Mouse (Mus musculus): ENCODE results near the gene AC129217.1. TPM values are rescaled to one million over a fixed set of nuclear protein-coding genes. Genes with fewer than 3 reads are reported as not detected.
"Not testable (repeated sequence)": the region's sequence is repeated elsewhere in the genome, so short reads cannot be mapped to it uniquely, and the experiment has no call there.

The AC129217.1 gene
- polyA plus RNA-seq, 1 experiment = not detected

DNA sequence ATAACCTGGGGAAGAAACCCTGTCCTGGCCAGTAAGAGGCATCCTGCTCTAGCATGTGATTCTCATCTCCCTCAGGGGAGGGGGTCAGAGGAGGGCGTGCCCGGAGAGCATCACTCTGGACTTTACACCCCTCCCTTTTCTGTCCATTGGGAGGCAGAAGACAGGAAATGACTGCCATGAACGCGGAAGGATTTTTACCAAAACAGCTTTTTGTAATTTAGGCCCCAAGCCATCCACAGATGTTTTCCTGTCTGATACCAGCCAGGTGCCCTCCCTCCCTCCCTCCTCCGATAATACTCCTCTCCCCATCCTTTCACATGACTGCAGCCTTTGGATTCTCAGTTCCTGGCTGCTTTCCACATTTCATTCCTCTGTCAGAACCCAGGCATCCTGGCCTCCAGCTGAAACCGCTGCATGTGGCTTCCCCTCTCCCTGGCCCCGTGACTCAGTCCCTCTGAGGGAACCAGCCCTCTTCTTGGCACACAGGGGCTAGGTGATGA, 20.9 kb downstream of the AC129217.1 start, which contains the start of gene Lrrn4cl:
Lrrn4cl (plus strand) TSS at position 367 of the 500 bp plus-strand sequence.
- no peak for TF ChIP-seq POLR2A (IDR thresholded peaks at IDR 0.05; ENCODE audit: borderline replicate concordance, extremely low read depth, insufficient read depth, insufficient read length, poor library complexity, severe bottlenecking)
- no peak for TF ChIP-seq CTCF (IDR thresholded peaks at IDR 0.05; ENCODE audit: borderline replicate concordance, extremely low read depth, insufficient read depth, insufficient read length)
- peak; percentile 17 for DNase-seq (ENCODE audit: low read depth)

DNA sequence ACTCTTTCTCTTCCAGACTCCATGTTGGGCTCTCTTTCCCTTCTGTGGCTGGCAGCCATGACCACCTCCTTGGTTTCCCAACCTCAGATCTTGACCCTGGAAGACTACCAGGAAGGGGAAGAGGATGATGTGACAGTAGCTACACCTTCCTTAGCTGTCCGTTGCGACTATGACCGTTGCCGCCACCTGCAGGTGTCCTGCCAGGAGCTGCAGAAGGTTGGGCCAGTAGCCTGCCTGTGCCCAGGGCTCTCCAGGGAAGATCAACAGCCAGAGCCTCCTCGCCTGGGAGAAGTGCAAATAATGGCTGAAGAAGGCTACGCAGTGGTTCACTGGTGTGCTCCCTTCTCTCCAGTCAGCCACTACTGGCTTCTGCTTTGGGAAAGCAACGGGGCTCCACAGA, 22.1 kb downstream of the AC129217.1 start:
- DNase-seq (ENCODE audit: low read depth) = no peak

DNA sequence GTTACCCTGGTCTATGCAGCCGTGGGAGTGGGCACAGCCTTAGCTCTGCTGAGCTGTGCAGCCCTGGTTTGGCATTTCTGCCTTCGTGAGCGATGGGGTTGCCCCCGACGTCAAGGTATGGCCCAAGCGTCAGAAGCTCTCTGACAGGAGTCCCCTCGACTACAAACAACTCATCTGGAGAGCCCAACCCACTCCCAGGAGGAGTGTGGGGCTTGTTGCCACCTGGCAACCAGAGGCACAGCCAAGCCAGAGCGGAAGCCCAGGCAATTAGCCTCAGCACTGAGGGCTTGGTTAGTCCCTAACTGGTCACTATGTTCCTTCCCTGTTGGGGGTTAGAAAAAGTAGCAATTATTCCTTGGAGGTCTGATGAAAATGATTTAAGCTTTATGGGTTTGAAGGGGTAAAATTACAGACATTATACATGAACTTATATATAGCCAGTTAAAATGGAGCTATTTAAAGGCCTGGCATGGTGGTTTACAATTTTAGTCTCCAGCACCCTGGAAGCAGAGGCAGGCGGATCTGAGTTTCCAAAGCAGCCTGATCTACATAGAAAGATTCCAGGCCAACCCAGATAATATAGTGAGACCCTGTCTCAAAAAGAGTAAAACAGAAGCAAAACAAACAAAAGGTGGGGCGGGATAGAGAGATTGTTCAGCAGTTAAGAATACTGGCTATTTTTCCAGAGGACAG, 22.8 kb downstream of the AC129217.1 start:
- no peak for TF ChIP-seq CTCF (IDR thresholded peaks at IDR 0.05; ENCODE audit: borderline replicate concordance, extremely low read depth, insufficient read depth, insufficient read length)
- no peak for TF ChIP-seq POLR2A (IDR thresholded peaks at IDR 0.05; ENCODE audit: borderline replicate concordance, extremely low read depth, insufficient read depth, insufficient read length, poor library complexity, severe bottlenecking)
- DNase-seq (ENCODE audit: low read depth) = no peak

More for the DNA sequence above, 22.1 kb downstream of the AC129217.1 start:
- TF ChIP-seq POLR2A (IDR thresholded peaks at IDR 0.05; ENCODE audit: borderline replicate concordance, extremely low read depth, insufficient read depth, insufficient read length, poor library complexity, severe bottlenecking) (no peak), CTCF (IDR thresholded peaks at IDR 0.05; ENCODE audit: borderline replicate concordance, extremely low read depth, insufficient read depth, insufficient read length) (no peak)

DNA sequence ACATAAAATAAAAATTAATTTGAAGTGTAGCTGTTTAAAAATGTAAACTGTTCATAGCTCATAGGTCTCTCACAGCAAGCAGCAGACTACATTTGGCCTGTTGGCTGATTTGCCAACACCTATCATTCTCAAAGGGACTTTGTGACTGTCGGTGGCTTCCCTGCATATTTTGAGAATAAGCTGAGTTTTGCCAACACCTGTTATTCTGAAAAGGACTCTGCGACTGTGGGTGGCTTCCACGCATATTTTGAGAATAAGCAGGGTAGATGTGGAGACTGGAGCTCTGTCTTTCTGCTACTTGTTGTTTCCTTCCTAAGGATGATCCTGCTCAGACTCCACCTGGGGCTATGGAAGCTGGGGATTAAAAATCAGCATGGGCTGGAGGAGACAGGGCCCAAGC, 23.5 kb downstream of the AC129217.1 start:
- TF ChIP-seq POLR2A (IDR thresholded peaks at IDR 0.05; ENCODE audit: borderline replicate concordance, extremely low read depth, insufficient read depth, insufficient read length, poor library complexity, severe bottlenecking) = no peak
- no peak for TF ChIP-seq CTCF (IDR thresholded peaks at IDR 0.05; ENCODE audit: borderline replicate concordance, extremely low read depth, insufficient read depth, insufficient read length)

DNA sequence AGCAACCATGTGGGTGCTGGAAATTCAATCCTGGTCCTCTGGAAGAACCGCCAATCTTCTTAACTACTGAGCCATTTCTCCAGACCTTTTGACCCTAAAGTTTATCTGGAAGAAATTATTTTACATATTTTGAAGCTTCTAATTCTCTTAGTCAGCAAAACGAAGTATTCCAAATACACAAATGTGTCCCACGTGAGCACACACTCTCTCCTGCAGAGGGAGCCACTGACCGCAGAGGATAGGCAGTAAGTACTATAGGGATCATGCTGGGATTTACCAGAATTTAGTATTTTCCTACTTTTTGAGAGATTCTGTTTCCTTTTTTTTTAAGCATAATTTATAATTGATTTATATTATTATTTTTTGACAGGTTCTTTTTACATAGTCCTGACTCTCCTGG, 28.1 kb downstream of the AC129217.1 start:
- TF ChIP-seq POLR2A (IDR thresholded peaks at IDR 0.05; ENCODE audit: borderline replicate concordance, extremely low read depth, insufficient read depth, insufficient read length, poor library complexity, severe bottlenecking) (no peak), CTCF (IDR thresholded peaks at IDR 0.05; ENCODE audit: borderline replicate concordance, extremely low read depth, insufficient read depth, insufficient read length) (peak; percentile 60; the same call in 1 of the 2 replicates)
- DNase-seq (ENCODE audit: low read depth) = peak; percentile 58

More for the DNA sequence above, 23.5 kb downstream of the AC129217.1 start:
- no peak for DNase-seq (ENCODE audit: low read depth)

DNA sequence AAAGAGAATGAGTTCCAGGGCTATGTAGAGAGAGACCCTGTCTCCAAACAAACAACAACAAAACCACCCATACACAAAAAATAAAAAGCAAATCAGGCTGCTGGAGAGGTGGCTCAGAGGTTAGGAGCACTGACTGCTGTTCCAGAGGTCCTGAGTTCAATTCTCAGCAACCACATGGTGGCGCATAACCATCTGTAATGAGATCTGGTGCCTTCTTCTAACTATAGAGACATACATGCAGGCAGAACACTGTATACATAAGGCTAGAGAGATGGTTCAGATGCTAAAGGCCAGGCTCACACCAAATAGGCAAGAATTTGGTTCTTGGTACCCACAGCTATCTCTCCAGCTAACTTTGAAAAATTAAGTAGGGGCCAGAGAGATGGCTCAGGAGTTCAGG, 29.4 kb downstream of the AC129217.1 start:
- DNase-seq (ENCODE audit: low read depth) = peak; percentile 39
- TF ChIP-seq CTCF (IDR thresholded peaks at IDR 0.05; ENCODE audit: borderline replicate concordance, extremely low read depth, insufficient read depth, insufficient read length) (peak; percentile 29; the same call in 1 of the 2 replicates), POLR2A (IDR thresholded peaks at IDR 0.05; ENCODE audit: borderline replicate concordance, extremely low read depth, insufficient read depth, insufficient read length, poor library complexity, severe bottlenecking) (no peak)

DNA sequence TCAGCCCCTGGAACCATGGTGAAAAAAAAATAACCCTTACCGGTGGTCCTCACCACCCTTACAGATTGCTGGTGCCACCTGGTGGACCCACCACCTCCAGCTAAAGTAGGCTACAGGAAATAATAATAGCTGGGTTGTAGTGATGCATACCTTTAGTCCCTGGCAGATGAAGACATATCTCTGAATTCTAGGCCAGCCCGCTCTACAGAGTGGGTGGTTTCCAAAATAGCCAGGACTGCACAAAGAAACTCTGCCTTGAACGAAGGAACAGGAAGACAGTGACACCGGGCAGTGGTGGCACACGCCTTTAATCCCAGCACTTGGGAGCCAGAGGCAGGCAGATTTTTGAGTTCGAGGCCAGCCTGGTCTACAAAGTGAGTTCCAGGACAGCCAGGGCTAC, 34.7 kb downstream of the AC129217.1 start:
- DNase-seq (ENCODE audit: low read depth) = no peak
- no peak for TF ChIP-seq POLR2A (IDR thresholded peaks at IDR 0.05; ENCODE audit: borderline replicate concordance, extremely low read depth, insufficient read depth, insufficient read length, poor library complexity, severe bottlenecking)
- TF ChIP-seq CTCF (IDR thresholded peaks at IDR 0.05; ENCODE audit: borderline replicate concordance, extremely low read depth, insufficient read depth, insufficient read length) = no peak

DNA sequence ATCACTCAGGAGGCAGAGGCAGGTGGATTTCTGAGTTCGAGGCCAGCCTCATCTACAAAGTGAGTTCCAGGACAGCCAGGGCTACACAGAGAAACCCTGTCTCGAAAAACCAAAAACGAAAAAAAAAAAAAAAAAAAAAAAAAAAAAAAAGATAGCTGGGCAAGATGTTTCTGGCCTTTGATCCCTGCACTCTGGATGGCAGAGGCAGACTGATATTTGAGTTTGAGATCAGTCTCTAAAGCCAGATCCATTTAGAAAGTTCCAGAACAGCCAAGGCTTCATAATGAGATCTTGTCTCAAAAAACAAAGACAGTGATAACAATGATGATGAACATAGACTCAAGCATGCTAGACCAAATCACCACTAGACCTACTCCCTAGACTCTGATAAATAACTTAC, 40.8 kb downstream of the AC129217.1 start:
- DNase-seq (ENCODE audit: low read depth) = not testable (repeated sequence)

DNA sequence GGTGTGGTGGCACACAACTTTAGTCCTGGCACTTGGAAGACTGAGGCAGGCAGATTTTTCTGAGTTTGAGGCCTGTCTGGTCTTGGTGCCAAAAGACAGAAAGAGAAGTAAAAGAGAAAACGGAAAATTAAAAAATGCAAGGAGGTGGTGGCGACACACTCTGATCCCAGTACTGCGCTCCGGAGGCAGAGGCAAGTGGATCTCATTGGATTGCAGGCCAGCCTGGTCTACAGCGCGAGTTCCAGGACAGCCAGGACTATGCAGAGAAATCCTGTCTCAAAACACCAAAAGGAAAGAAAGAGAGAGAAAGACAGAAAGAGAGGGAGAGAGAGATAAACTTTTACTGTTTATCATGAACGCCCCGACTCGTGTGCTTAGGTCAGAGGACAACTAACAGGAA, 41.3 kb downstream of the AC129217.1 start:
- no peak for TF ChIP-seq CTCF (IDR thresholded peaks at IDR 0.05; ENCODE audit: borderline replicate concordance, extremely low read depth, insufficient read depth, insufficient read length)
- no peak for TF ChIP-seq POLR2A (IDR thresholded peaks at IDR 0.05; ENCODE audit: borderline replicate concordance, extremely low read depth, insufficient read depth, insufficient read length, poor library complexity, severe bottlenecking)
- DNase-seq (ENCODE audit: low read depth) = no peak

DNA sequence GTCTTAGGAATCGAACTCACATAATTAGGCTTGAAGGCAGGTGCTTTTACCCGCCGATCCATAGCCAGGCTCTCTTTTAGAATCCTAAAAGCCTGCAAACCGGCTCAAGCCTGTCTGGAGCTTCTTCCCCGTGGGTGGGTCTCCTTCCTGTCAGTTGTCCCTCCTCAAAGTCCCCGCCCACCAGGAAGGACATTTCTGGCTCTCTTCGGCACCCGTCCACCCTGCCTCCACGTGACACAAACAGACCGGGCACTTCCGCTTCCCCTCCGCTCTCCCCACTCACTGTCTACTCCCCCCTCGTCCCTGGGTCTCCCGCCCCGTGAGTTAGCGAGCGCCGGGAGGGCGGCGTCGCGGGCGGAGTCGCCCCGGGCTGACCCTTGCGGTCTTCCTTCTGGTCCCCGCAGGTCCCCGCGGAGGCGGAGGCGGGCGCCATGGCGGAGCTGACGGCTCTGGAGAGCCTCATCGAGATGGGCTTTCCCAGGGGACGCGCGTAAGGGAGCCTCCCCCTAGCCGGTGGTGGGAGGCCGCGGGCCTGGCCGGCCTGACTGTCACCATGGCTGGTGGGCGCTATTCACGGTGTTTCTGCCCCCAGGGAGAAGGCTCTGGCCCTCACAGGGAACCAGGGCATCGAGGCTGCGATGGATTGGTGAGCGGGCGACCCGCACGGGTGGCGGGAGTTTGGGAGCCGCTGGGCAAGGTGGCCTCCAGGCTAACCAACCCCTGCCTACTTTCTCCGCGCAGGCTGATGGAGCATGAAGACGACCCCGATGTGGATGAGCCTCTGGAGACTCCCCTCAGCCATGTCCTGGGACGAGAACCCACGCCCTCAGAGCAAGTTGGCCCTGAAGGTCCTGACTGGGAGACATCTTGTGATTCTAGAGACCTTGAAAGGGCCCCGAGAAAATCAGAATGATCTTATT, 42.0 kb downstream of the AC129217.1 start, which contains the start of gene Ubxn1:
Ubxn1 (plus strand) TSS at position 230 of the 920 bp plus-strand sequence.
- TF ChIP-seq CTCF (IDR thresholded peaks at IDR 0.05; ENCODE audit: borderline replicate concordance, extremely low read depth, insufficient read depth, insufficient read length) (no peak), POLR2A (IDR thresholded peaks at IDR 0.05; ENCODE audit: borderline replicate concordance, extremely low read depth, insufficient read depth, insufficient read length, poor library complexity, severe bottlenecking) (no peak; the same call in 1 of the 2 replicates)
- DNase-seq (ENCODE audit: low read depth) = peak; percentile 99

DNA sequence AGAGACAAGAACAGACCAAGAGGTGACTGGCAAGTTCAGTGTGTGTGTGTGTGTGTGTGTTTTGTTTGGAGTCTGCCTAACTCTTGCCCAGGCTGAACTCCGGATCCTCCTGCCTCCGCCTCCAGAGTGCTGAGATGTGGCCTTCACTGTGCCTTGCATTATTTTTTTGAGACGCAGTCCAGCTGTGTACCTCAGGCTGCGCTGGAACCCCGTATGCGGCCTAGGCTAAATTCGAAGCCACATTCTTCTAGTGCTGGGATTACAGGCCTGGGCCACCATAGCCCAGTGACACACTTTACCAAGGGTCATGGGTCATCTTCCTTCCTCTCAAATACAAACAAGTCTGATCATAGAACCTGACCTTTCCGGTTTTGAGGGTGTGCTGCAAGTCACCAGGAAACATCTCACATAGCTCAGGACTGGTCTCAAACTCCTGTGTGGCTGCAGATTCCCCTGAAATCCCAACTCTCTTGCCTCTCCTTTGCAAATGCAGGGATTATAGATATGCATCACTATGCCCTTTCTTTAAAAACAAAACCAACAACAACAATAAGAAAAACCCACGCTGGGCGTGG, 42.8 kb downstream of the AC129217.1 start:
- TF ChIP-seq POLR2A (IDR thresholded peaks at IDR 0.05; ENCODE audit: borderline replicate concordance, extremely low read depth, insufficient read depth, insufficient read length, poor library complexity, severe bottlenecking) (no peak), CTCF (IDR thresholded peaks at IDR 0.05; ENCODE audit: borderline replicate concordance, extremely low read depth, insufficient read depth, insufficient read length) (no peak)
- no peak for DNase-seq (ENCODE audit: low read depth)
